Mouse (Mus musculus): ENCODE measurements around the gene Tigar. TPM values are rescaled to one million over a fixed set of nuclear protein-coding genes. Genes with fewer than 3 reads are reported as not detected.

Tigar gene
- polyA plus RNA-seq (2016; fragmentation: Nextera tagmentation; extraction: Ambion mirVana), result 9.0 and 12.6 TPM in 2 replicates

DNA sequence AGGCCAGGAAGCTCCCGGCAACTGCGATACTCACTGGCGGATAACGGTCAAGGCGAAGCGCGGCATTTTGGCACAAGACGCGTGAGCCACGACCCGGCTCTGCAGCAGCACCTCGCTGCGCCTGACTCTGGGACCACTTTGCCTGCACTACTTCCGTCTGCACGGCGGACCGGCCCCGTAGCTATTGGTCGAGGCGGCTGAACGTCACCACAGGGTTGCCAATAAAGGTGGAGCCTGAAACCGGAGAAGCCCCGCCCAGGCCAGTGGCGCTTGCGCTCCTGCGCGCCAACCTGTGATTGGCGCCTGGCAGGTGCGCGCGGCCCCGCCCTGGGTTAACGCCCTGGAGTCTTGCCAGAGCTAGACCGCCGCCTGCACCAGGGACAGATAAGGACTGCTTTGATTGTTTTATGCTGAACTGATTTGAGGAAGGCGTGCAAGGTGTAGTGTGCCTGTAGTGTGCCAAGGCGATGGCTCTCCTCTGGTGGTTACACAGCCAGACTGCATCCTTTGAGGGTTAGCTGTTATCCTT is at the start of gene Tigar:
Gene Tigar, minus strand, starts transcription at position 156 of the 529 bp plus-strand sequence.
- H3K27ac ChIP-seq, result peak within 1 kb of the TSS; percentile 81
- peaks cover 18% of the 10 kb centered on the region for H3K4me1 ChIP-seq
- DNase-seq (ENCODE audit: low spot score), result peak; percentile 96
- H3K36me3 ChIP-seq, result no peaks in the 10 kb centered on the region
- peak within 1 kb of the TSS; percentile 77 for H3K4me3 ChIP-seq
- under 1% methylated on average over 37 of the region's 37 CpGs for WGBS
- H3K27me3 ChIP-seq (ENCODE audit: insufficient read depth, poor library complexity, severe bottlenecking), result no peaks in the 10 kb centered on the region
- no peaks in the 10 kb centered on the region for H3K9me3 ChIP-seq

DNA sequence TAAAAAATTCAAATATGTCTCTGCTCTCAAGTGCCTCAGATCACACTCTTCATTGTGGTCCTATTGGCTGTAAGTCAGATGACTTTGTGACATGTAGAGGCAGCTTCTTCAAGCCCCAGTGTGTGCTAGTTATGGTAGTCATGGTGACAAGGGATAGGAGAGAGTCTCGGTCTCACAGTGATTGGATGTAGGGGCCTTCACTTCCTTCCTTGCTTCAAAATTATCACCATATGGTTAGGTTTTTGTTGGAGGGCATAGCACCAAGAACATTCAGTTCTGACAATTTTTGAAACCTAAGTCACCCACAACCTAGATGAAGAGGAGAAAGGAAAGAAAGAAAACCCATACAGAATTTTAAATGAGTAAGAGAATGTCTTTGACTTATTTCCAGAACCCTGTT is 48.0 kb upstream of the Tigar start:
- Histone ChIP-seq H3K4me3 (no peak overlapping the region), H3K9me3 (no peaks in the 10 kb centered on the region), H3K36me3 (no peaks in the 10 kb centered on the region), H3K4me1 (peaks cover 24% of the 10 kb centered on the region), H3K27me3 (ENCODE audit: insufficient read depth, poor library complexity, severe bottlenecking) (peaks cover 20% of the 10 kb centered on the region; the same call in 1 of the 2 replicates), H3K27ac (no peak overlapping the region)
- DNase-seq (ENCODE audit: low spot score), result no peak
- WGBS, result 46% methylated on average over 1 of the region's 1 CpGs

DNA sequence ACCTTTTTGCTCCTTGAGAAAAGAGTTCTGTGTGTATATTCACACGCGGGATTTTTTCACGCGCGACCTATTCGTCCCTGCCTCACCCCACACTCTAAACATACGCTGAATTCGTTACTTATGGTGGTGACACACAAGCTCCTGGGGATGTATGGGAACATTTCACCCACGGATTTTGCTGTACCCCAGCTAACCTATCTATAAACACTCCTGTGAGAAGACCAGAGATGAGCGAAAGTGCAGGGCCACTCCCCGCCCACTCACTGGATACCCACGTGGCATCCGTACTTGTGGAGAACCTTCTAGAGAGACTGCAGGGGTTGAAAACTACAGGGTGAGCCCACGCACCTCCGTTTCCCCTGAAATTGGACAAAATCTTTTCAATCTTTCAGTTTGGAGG is 46.1 kb upstream of the Tigar start:
- Histone ChIP-seq H3K4me3 (peak overlapping the region; percentile 75), H3K4me1 (peaks cover 37% of the 10 kb centered on the region), H3K27ac (peak overlapping the region; percentile 98), H3K9me3 (no peaks in the 10 kb centered on the region), H3K36me3 (no peaks in the 10 kb centered on the region), H3K27me3 (ENCODE audit: insufficient read depth, poor library complexity, severe bottlenecking) (peaks cover 20% of the 10 kb centered on the region; the same call in 1 of the 2 replicates)
- DNase-seq (ENCODE audit: low spot score), result no peak
- WGBS, result 1% methylated on average over 15 of the region's 15 CpGs

DNA sequence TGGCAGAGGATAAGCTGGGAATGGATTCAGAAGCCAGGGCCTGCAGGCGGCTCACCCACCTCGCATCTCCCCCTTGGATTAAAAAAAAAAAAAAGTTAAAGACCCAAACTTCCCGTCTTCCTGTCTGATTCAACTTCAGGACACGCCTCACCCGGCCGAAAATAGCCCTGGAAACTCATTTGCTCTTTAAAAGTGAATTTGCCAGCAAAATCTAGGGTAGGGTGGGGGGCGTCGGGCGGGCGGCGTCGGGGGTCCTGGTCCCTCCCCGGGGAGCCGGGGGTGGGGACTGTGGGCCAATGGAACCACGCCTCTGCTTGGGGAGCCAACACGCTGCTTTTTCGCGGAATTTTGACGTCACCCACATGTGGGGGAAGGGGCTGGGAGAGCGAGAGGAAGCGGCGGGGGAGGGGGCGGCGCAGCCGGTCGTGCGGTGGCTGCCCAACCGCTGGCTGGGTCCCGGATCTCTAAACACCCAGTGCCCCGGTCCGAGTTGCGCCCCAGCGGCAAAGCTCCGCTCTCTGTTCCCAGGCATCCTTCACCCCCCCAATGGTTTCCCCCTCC is 45.4 kb upstream of the Tigar start:
- peaks cover 18% of the 10 kb centered on the region; the same call in 1 of the 2 replicates for H3K27me3 ChIP-seq (ENCODE audit: insufficient read depth, poor library complexity, severe bottlenecking)
- H3K4me1 ChIP-seq, result peaks cover 37% of the 10 kb centered on the region
- H3K4me3 ChIP-seq, result peak overlapping the region; percentile 75
- peak overlapping the region; percentile 98 for H3K27ac ChIP-seq
- under 1% methylated on average over 34 of the region's 34 CpGs for WGBS
- no peaks in the 10 kb centered on the region for H3K36me3 ChIP-seq
- H3K9me3 ChIP-seq, result no peaks in the 10 kb centered on the region
- peak; percentile 94 for DNase-seq (ENCODE audit: low spot score)

DNA sequence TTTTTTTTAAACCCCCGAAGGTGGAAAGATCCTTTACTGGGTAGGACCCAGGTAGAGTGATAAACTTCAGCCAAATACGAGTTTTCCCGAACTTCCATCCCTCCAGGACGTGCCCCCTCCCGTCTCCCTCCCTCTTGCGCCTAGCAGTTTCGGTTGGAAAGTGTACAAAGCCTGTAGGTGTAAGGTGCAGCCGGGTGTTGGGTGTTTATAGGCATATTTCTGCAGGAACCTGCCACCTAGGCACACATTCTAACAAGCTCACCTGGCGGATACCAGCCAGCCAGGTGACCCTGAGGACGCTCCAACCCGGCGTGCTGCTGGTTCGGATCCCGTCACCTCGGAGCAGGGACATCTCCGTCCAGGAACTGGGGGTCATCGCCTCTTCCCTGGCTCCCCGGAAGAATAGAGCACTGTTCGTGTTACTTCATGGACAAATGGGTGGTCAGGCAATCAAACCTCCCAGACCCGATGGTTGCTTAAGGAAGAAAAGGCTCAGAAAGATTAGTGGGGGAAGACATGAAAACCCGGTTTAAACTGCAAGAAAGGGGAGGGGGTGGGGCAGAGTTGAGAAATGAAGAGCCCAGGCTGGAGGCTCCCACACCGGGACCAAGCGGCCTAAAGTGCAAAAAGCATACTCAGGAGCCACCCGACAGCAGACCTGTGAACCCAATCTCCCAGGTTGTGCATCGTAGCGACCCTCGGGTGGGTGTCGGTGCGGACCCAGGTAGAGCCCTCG is 44.8 kb upstream of the Tigar start:
- Histone ChIP-seq H3K4me3 (peak overlapping the region; percentile 75), H3K9me3 (no peaks in the 10 kb centered on the region), H3K36me3 (no peaks in the 10 kb centered on the region), H3K4me1 (peaks cover 37% of the 10 kb centered on the region), H3K27ac (peak overlapping the region; percentile 98), H3K27me3 (ENCODE audit: insufficient read depth, poor library complexity, severe bottlenecking) (peaks cover 16% of the 10 kb centered on the region; the same call in 1 of the 2 replicates)
- no peak for DNase-seq (ENCODE audit: low spot score)
- WGBS, result under 1% methylated on average over 30 of the region's 30 CpGs

DNA sequence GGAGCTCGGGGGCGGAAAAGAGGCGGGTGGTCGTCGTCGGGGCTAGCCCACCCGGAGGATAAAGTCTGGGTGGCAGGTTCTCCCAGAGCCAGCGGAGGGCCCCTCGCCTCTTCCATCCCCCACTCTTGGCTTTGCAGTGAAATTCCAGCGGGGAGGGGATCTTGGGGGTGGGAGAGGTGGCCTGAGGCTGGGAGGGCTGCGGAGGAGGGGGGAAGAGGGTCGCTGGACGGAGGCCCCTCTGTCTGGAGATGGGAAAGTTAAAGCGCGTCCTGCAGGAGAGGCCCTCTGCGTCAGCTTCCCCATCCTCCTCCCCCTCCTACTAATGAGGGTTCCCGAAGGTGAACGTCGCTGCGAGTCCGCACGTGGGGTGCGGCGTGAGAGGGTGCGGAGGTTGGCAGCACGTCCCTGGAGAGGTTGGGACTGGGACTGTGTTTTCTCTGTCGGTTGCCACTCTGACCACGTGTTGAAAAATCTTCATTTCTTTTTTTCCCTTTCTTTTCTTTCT is 44.0 kb upstream of the Tigar start:
- WGBS, result under 1% methylated on average over 28 of the region's 28 CpGs
- H3K4me1 ChIP-seq, result peaks cover 41% of the 10 kb centered on the region

DNA sequence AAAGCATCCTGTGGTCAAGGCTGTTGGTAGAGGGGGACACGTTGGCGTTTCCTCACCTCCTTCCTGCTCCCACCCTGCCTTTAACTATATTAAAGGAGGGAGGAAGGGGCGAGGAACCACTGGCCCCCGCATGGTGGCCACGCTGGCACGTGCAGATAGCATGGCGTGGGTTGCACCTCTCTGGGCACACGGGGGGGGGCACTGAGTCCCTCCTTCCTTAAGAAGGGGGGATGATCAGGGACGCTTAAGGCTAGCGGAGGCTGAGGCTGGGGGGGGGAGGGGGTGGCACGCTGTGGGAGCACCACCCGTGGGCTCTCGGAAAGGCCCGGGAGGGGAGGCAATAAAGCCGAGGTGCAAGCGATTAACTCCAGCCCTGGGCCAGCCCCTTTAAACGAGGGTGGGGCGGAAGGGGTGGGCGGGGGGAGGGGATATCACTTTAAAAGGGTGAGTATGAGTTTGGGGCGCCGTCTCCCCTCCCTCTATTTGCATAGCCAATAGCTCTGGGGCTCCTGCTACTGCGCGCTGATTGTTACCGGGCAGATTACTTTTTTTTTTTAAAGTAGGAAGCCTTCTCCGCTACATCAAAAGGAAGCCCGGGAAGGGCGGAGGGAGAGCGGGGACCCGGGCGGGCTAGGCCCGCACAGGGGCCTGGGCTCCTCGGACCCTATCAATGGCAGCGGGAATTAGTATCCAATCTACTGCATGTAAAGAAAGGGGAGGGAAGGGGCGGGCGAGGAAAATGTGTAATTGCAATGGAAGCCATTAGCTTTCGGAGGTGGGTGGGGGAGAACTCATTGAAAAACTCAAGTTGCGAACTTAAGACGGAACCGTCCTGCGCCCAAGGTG is 43.0 kb upstream of the Tigar start, which contains the start of gene Ccnd2:
Gene Ccnd2, minus strand, starts transcription at position 88 of the 846 bp plus-strand sequence.
- under 1% methylated on average over 39 of the region's 40 CpGs for WGBS
- H3K4me1 ChIP-seq, result peaks cover 50% of the 10 kb centered on the region
- peaks cover 4% of the 10 kb centered on the region; the same call in 1 of the 2 replicates for H3K27me3 ChIP-seq (ENCODE audit: insufficient read depth, poor library complexity, severe bottlenecking)
- H3K9me3 ChIP-seq, result no peaks in the 10 kb centered on the region
- peak within 1 kb of the TSS; percentile 75 for H3K4me3 ChIP-seq
- H3K36me3 ChIP-seq, result no peaks in the 10 kb centered on the region
- peak; percentile 96 for DNase-seq (ENCODE audit: low spot score)
- H3K27ac ChIP-seq, result peak within 1 kb of the TSS; percentile 98

More for the DNA sequence above, 44.0 kb upstream of the Tigar start:
- DNase-seq (ENCODE audit: low spot score), result peak; percentile 88
- Histone ChIP-seq H3K27ac (peak overlapping the region; percentile 98), H3K36me3 (no peaks in the 10 kb centered on the region), H3K9me3 (no peaks in the 10 kb centered on the region), H3K4me3 (peak overlapping the region; percentile 75), H3K27me3 (ENCODE audit: insufficient read depth, poor library complexity, severe bottlenecking) (peaks cover 14% of the 10 kb centered on the region; the same call in 1 of the 2 replicates)

DNA sequence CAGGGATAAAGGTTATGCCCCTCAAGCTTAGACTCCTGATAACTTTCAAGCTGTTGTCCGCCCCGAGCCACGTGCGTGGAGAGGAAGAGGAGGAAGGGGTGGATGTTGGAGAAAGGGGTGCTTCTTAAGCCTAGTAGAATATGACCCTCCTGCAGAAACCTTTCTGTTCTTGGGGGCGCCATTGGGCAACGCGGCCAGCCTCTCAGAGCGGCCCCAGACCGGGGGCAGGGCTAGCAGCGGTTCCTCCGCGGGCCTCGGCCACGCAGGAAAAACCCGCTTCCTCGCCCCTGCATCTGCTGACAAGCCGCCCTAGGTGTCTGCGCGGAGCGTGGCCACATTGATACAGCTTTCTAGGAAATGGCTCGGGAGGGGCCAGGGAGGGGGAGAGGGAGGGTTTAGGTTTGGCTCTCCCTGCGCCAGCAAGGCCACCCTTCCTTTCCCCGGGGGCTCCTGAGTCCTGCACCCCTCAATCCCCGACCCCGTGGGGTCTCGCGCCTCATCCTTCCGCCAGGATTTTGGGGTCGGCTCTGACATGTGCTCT is 42.3 kb upstream of the Tigar start:
- DNase-seq (ENCODE audit: low spot score), result peak; percentile 93
- Histone ChIP-seq H3K36me3 (peaks cover 7% of the 10 kb centered on the region), H3K27me3 (ENCODE audit: insufficient read depth, poor library complexity, severe bottlenecking) (no peaks in the 10 kb centered on the region), H3K4me1 (peaks cover 57% of the 10 kb centered on the region), H3K27ac (peak overlapping the region; percentile 98), H3K4me3 (peak overlapping the region; percentile 75), H3K9me3 (no peaks in the 10 kb centered on the region)
- WGBS, result under 1% methylated on average over 29 of the region's 29 CpGs

DNA sequence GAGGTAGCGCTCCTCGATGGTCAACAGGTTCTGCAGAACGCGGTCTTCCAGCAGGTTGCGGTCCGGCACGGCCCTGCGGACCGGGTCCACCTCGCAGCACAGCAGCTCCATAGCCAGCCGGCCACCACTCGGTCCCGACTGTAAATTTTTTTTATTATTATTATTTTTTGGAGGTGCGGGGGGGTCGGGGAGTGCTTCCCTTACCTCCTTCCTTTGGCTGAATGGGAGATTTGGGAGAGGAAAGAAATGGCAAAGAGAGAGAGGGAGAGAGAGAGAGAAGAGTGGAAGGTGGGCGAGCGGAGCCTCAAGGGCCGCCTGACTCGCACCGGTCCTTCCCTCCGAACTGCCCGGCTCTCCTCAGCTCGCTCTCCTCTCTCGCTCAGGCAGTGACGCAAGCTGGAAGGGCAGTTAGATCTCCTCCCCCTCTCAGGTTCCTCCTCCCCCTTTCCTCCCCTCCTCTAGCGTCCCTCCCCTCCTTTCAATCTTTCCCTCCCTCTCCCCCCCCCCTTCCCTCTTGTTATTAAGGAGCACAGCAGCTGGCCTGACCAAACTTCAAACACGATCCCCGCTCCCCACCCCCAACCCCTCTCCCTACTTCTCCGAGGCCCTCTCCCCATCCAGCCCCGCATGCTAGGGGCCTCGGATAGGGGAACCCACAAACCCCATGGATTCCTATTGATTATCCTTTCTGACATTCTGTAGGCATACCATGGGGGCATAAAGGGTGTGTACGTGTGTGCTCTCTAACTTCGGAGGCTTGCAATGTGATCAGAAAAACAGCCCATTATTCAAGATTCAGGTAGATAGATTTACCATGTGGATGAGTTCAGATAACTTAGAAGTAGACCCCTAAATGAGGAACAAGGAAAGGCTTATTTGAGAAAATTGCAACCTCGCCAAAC is 41.6 kb upstream of the Tigar start:
- peak overlapping the region; percentile 75 for H3K4me3 ChIP-seq
- peaks cover 64% of the 10 kb centered on the region for H3K4me1 ChIP-seq

DNA sequence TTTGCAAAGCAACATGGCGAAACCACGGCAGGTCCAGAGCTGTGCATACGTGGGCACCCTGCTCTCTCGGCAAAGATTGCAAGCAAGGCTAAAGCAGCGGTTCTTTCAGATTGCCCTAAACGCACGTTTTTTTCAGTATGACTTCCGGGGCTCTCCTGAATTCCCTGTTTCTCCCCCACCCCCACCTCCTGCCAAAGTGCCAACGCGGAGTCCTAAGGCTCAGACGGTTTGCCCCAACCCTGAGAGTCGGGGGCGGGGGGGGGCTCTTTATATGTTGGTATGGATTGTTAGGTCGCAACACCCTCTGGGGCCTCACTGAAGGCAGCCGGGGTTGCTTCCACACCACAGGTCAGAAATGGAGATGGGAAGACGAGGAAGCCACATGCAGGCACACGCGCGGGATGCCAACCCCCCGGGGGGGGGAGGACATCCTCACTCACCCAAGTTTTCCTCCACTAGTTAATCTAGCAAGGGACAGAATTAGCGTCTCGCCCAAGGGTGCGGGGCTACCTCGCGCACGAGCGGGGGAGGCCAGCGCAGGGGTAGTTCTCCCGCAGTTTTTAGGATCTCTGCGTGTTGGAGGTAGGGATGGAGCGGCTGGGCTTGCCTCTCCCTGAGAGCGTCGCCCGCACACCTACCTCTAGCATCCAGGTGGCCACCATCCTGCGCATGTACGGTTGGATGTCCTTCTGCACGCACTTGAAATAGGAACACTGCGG is 40.7 kb upstream of the Tigar start:
- under 1% methylated on average over 38 of the region's 38 CpGs for WGBS
- Histone ChIP-seq H3K4me3 (peak overlapping the region; percentile 75), H3K36me3 (peaks cover 22% of the 10 kb centered on the region), H3K4me1 (peaks cover 66% of the 10 kb centered on the region), H3K9me3 (no peaks in the 10 kb centered on the region), H3K27ac (peak overlapping the region; percentile 98), H3K27me3 (ENCODE audit: insufficient read depth, poor library complexity, severe bottlenecking) (no peaks in the 10 kb centered on the region)
- DNase-seq (ENCODE audit: low spot score), result peak; percentile 81

More for the DNA sequence above, 41.6 kb upstream of the Tigar start:
- H3K27me3 ChIP-seq (ENCODE audit: insufficient read depth, poor library complexity, severe bottlenecking), result no peaks in the 10 kb centered on the region
- peaks cover 14% of the 10 kb centered on the region for H3K36me3 ChIP-seq
- H3K27ac ChIP-seq, result peak overlapping the region; percentile 98
- under 1% methylated on average over 33 of the region's 34 CpGs for WGBS
- peak; percentile 96 for DNase-seq (ENCODE audit: low spot score)
- H3K9me3 ChIP-seq, result no peaks in the 10 kb centered on the region
